Mouse (Mus musculus): ENCODE measurements around the gene Rhbdf2.

DNA sequence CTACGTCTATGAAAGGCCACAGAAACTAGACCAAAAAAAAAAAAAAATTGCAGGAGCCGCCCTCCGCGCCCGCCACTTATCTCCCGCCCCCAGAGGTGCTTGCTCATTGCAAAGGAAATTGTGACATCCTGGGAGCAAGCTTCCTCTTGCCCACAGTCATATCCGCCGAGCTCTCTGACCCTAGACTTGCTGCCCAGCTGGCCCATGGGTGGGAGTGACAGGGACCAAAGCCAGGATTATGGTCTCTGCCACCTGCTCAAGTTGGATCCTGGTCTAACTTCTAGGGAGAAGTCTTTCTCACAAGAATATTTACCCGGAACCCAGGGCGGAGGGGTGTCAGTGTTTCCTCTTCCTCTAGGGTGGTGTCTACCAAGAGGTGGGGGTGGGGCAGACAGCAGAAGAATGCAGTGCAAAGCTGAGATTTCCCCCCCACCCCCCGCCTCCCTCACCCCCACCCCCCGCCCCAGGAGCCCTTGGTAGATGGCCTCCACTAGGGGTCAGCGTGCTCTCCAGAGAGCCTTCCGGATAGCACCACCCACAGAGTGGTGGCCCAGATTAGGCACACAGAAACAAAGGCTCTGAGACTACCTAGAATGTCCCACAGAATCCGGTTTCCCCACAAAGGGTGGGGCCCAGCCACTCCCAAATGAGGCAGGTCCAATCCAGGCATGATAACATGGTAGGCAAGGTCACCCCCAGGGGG lies 10.9 kb downstream of the Rhbdf2 start:
- TF ChIP-seq CTCF (IDR thresholded peaks at IDR 0.05 in 2 of 3, conservative IDR thresholded peaks at IDR 0.05 in 1 of 3; ENCODE audit: control insufficient read depth in 1 of 3, insufficient read depth in 1 of 3, low read depth in 2 of 3, low read length in 3 of 3, poor library complexity in 1 of 3, severe bottlenecking in 1 of 3) (peak in 2 of 3 experiments; percentile 24 to 49; a peak in 4 of 6 replicates), GATA1 (IDR thresholded peaks at IDR 0.05; ENCODE audit: low read depth, low read length) (peak; percentile 78), POLR2A (IDR thresholded peaks at IDR 0.05; ENCODE audit: control insufficient read depth in 1 of 2, insufficient read depth in 1 of 2, low read depth in 1 of 2, low read length in 2 of 2, poor library complexity in 1 of 2) (peak in 1 of 2 experiments; percentile 50; a peak in 1 of 4 replicates), JUND (IDR thresholded peaks at IDR 0.05; ENCODE audit: low read depth, low read length) (no peak), CHD2 (IDR thresholded peaks at IDR 0.05; ENCODE audit: low read length) (no peak; the same call in 1 of the 2 replicates), GABPA (IDR thresholded peaks at IDR 0.05; ENCODE audit: low read depth, low read length) (no peak)
